Mouse (Mus musculus) stomach, embryonic 16.5 days (tissue): ENCODE results near the gene Slc4a8. TPM values are rescaled to one million over a fixed set of nuclear protein-coding genes. Genes with fewer than 3 reads are reported as not detected.
A peak's percentile ranks its signal among the peaks of the same experiment; 100 is the strongest.

Source experiments
- ATAC-seq: fragments of 200-750 bp; cut with Nextera tagmentation; 2 replicates; pipeline ENCODE4 v1.8.0; 2017; ENCODE audit warnings: moderate number of reproducible peaks, moderate TSS enrichment; ENCODE audit not compliant: insufficient read depth, low FRiP score
- H3K27ac ChIP-seq: fragments of 300-500 bp; sonication (generic); 2 replicates; pipeline ENCODE4 v1.5.1; 2014; ENCODE audit warnings: low read length
- H3K27me3 ChIP-seq: fragments of 300-500 bp; sonication (generic); 2 replicates; pipeline ENCODE4 v1.6.1; 2014; ENCODE audit warnings: low read length, control low read depth, mixed read lengths; ENCODE audit not compliant: control insufficient read depth, insufficient read depth
- H3K36me3 ChIP-seq: fragments of 300-500 bp; sonication (generic); 2 replicates; pipeline ENCODE4 v1.6.1; 2014; ENCODE audit warnings: low read length; ENCODE audit not compliant: control insufficient read depth, insufficient read depth
- H3K4me1 ChIP-seq: fragments of 300-500 bp; sonication (generic); 2 replicates; pipeline ENCODE4 v1.6.1; 2014; ENCODE audit warnings: low read length, control low read depth, mixed read lengths; ENCODE audit not compliant: control insufficient read depth, insufficient read depth
- H3K4me2 ChIP-seq: fragments of 300-500 bp; sonication (generic); 2 replicates; pipeline ENCODE4 v1.6.1; 2014; ENCODE audit warnings: low read depth, low read length, mixed read lengths
- H3K4me3 ChIP-seq: fragments of 300-500 bp; sonication (generic); replicated peaks from 2 replicates; pipeline ENCODE4 v1.5.1; 2014; ENCODE audit warnings: mild to moderate bottlenecking, low read length
- H3K9ac ChIP-seq: fragments of 300-500 bp; sonication (generic); 2 replicates; pipeline ENCODE4 v1.6.1; 2014; ENCODE audit warnings: low read length
- H3K9me3 ChIP-seq: fragments of 300-500 bp; sonication (generic); replicated peaks from 2 replicates; pipeline ENCODE4 v1.6.1; 2016; ENCODE audit warnings: low read length, control low read depth; ENCODE audit not compliant: control insufficient read depth
- WGBS: fragments of 180-500 bp; shearing (Covaris S2); extraction: QIAGEN DNeasy Blood & Tissue Kit; methylation state at CpG from one replicate; pipeline ENCODE4 v1.1.7; 2014; 5-methylcytosine and 5-hydroxymethylcytosine counted together
- polyA plus RNA-seq: library from polyadenylated mRNA; unstranded; fragments of >200 nt; fragmentation: Nextera tagmentation; extraction: Ambion mirVana; gene quantifications from 2 replicates; pipeline ENCODE4 v1.2.1, GENCODE M21; 2015

Slc4a8 gene
- polyA plus RNA-seq, 1 experiment from 2014 or later: 4.7 TPM

- WGBS: 54% methylated on average over 6 of the region's 6 CpGs
- Histone ChIP-seq H3K27me3 (peaks cover 6% of the 10 kb centered on the region; the same call in 1 of the 2 replicates), H3K27ac (peak overlapping the region; percentile 36), H3K9me3 (no peaks in the 10 kb centered on the region), H3K4me2 (no peak overlapping the region), H3K9ac (no peak overlapping the region), H3K4me3 (no peak overlapping the region), H3K36me3 (no peaks in the 10 kb centered on the region), H3K4me1 (no peaks in the 10 kb centered on the region)
- peak; percentile 45; the same call in 1 of the 2 replicates for ATAC-seq
These were observed 39.0 kb upstream of the Slc4a8 start for GRCm38 (mm10) chr15:100722564-100722963.

- no peak overlapping the region for H3K9ac ChIP-seq
- 48% methylated on average over 14 of the region's 14 CpGs for WGBS
- H3K27ac ChIP-seq: no peak overlapping the region
- H3K9me3 ChIP-seq: no peaks in the 10 kb centered on the region
- H3K36me3 ChIP-seq: no peaks in the 10 kb centered on the region
- no peaks in the 10 kb centered on the region for H3K4me1 ChIP-seq
- H3K4me3 ChIP-seq: no peak overlapping the region
- peaks cover 15% of the 10 kb centered on the region; the same call in 1 of the 2 replicates for H3K27me3 ChIP-seq
- ATAC-seq: no peak
- no peak overlapping the region for H3K4me2 ChIP-seq
These were observed 38.0 kb upstream of the Slc4a8 start for GRCm38 (mm10) chr15:100723505-100723904.

DNA sequence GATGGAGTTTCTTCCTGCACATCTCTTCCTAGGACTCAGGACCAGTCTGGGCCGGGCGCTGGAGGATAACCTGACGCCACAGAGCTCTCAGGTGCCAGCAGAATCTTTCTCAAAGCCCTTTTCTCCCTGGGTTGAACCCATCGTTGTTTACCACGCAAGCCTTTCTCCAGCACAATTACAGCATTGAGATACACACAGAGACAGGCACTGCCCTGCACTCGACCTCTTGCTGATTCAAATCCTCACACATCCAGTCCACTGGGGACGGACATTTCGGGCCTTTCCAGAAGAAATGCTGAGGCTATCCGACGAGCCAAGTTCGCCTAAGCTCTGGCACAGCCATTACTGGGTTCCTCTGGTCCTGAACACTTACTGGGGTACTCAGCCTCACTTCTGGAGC, 34.8 kb upstream of the Slc4a8 start:
- Histone ChIP-seq H3K4me3 (no peak overlapping the region), H3K27me3 (peaks cover 31% of the 10 kb centered on the region), H3K36me3 (no peaks in the 10 kb centered on the region), H3K27ac (no peak overlapping the region), H3K9ac (no peak overlapping the region), H3K4me1 (no peaks in the 10 kb centered on the region; the same call in 1 of the 2 replicates), H3K9me3 (no peaks in the 10 kb centered on the region), H3K4me2 (no peak overlapping the region)
- ATAC-seq: no peak
- WGBS: 86% methylated on average over 11 of the region's 11 CpGs

- H3K9me3 ChIP-seq: no peaks in the 10 kb centered on the region
- no peaks in the 10 kb centered on the region for H3K36me3 ChIP-seq
- WGBS: 71% methylated on average over 11 of the region's 11 CpGs
- H3K27ac ChIP-seq: no peak overlapping the region; the same call in 1 of the 2 replicates
- H3K4me1 ChIP-seq: no peaks in the 10 kb centered on the region; the same call in 1 of the 2 replicates
- ATAC-seq: peak; percentile 82; the same call in 1 of the 2 replicates
- 0 out of 2 replicates have a peak overlapping the region, but pooled peaks have one; percentile 2 for H3K4me2 ChIP-seq
- no peak overlapping the region for H3K4me3 ChIP-seq
- no peak overlapping the region for H3K9ac ChIP-seq
- peaks cover 31% of the 10 kb centered on the region for H3K27me3 ChIP-seq
These were observed 33.7 kb upstream of the Slc4a8 start for GRCm38 (mm10) chr15:100727834-100728233.

- ATAC-seq: no peak
- Histone ChIP-seq H3K36me3 (no peaks in the 10 kb centered on the region), H3K27me3 (peaks cover 31% of the 10 kb centered on the region), H3K9ac (peak overlapping the region; percentile 50; the same call in 1 of the 2 replicates), H3K4me3 (peak overlapping the region; percentile 40), H3K27ac (no peak overlapping the region), H3K4me2 (peak overlapping the region; percentile 58), H3K4me1 (no peaks in the 10 kb centered on the region; the same call in 1 of the 2 replicates), H3K9me3 (no peaks in the 10 kb centered on the region)
- WGBS: 35% methylated on average over 9 of the region's 9 CpGs
These were observed 33.0 kb upstream of the Slc4a8 start for GRCm38 (mm10) chr15:100728586-100728985.

- no peak within 1 kb of the TSS for H3K27ac ChIP-seq
- peak; percentile 70 for ATAC-seq
- H3K9ac ChIP-seq: peak within 1 kb of the TSS; percentile 50; the same call in 1 of the 2 replicates
- H3K4me3 ChIP-seq: peak within 1 kb of the TSS; percentile 40
- no peaks in the 10 kb centered on the region for H3K9me3 ChIP-seq
- H3K27me3 ChIP-seq: peaks cover 31% of the 10 kb centered on the region
- H3K4me2 ChIP-seq: peak within 1 kb of the TSS; percentile 58
- 10% methylated on average over 38 of the region's 57 CpGs for WGBS
- H3K4me1 ChIP-seq: no peaks in the 10 kb centered on the region; the same call in 1 of the 2 replicates
- H3K36me3 ChIP-seq: no peaks in the 10 kb centered on the region
These were observed 32.1 kb upstream of the Slc4a8 start, which contains the start of gene Galnt6 for GRCm38 (mm10) chr15:100729281-100729985. Gene Galnt6 (minus strand): TSS chr15:100729376.

- H3K4me3 ChIP-seq: no peak overlapping the region
- peaks cover 31% of the 10 kb centered on the region for H3K27me3 ChIP-seq
- no peak overlapping the region for H3K4me2 ChIP-seq
- ATAC-seq: no peak
- H3K36me3 ChIP-seq: no peaks in the 10 kb centered on the region
- WGBS: 44% methylated on average over 9 of the region's 9 CpGs
- H3K4me1 ChIP-seq: no peaks in the 10 kb centered on the region; the same call in 1 of the 2 replicates
- H3K9me3 ChIP-seq: no peaks in the 10 kb centered on the region
- no peak overlapping the region for H3K9ac ChIP-seq
- H3K27ac ChIP-seq: no peak overlapping the region
These were observed 30.5 kb upstream of the Slc4a8 start for GRCm38 (mm10) chr15:100731081-100731480.

- H3K4me3 ChIP-seq: no peak overlapping the region
- H3K27me3 ChIP-seq: peaks cover 25% of the 10 kb centered on the region
- no peaks in the 10 kb centered on the region for H3K9me3 ChIP-seq
- H3K36me3 ChIP-seq: no peaks in the 10 kb centered on the region
- WGBS: 37% methylated on average over 5 of the region's 5 CpGs
- H3K4me1 ChIP-seq: no peaks in the 10 kb centered on the region; the same call in 1 of the 2 replicates
- H3K9ac ChIP-seq: no peak overlapping the region
- ATAC-seq: 0 out of 2 replicates have a peak, but pooled peaks have one; percentile 22
- no peak overlapping the region for H3K27ac ChIP-seq
- H3K4me2 ChIP-seq: no peak overlapping the region
These were observed 29.0 kb upstream of the Slc4a8 start for GRCm38 (mm10) chr15:100732580-100732979.
